Mouse (Mus musculus) adrenal gland (tissue): ENCODE results near the gene Sulf2.
"Not testable (repeated sequence)": the region's sequence is repeated elsewhere in the genome, so short reads cannot be mapped to it uniquely, and the experiment has no call there.

Source experiments
- intact Hi-C: fragments of 180-260 bp; cut with DNase I; formaldehyde crosslinking; loops from one replicate; pipeline ENCODE4 v1.15.1; 2025
- long read RNA-seq, 2 experiments: library from polyadenylated mRNA; unstranded; transcript quantifications; one replicate each; pipeline ENCODE4 v2.0.0; 2020; ENCODE audit warnings: borderline replicate concordance in 1 of 2; ENCODE audit not compliant: insufficient replicate concordance in 1 of 2

Gene Sulf2
- long read RNA-seq, experiment 1, full-length matches to known transcripts: 3 of 21 reads
- long read RNA-seq, experiment 1, partial matches to known transcripts: 3 of 21 reads
- long read RNA-seq, experiment 1, other reads (novel, unspliced or antisense): 15 of 21 reads
- long read RNA-seq, experiment 2, full-length matches to known transcripts: 2 of 19 reads
- long read RNA-seq, experiment 2, partial matches to known transcripts: 7 of 19 reads
- long read RNA-seq, experiment 2, other reads (novel, unspliced or antisense): 10 of 19 reads

DNA sequence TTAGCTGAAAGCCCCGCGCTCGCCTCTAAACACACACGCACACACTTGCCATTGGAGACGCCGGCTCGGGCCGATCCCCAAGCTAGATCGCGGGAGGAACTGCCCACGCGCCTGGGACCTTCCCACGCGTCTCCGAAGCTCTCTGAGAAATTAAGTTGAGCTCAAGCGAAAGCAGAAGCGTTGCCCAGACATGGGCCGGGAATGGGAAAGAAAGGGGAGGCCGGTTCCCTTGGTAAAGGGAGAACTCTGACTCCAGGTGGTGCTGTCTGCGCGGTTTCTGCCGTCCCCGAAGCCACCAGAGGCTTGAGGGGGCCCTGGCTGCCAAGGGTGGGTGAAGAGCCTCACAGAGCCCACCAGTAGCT, at the start of gene Sulf2:
Gene Sulf2, minus strand, starts transcription at position 210 of the 362 bp plus-strand sequence.
- intact Hi-C loops: loop anchor here (5.0 kb wide), 2 partner anchors 152 to 287 kb away; no protein-coding TSS in a partner anchor

GRCm38 (mm10) chr2:166204174-166204573, 48.7 kb upstream of the Sulf2 start:
- intact Hi-C loops: no loop called here

- intact Hi-C loops: no loop called here
Observed at GRCm38 (mm10) chr2:166203647-166204046, 48.2 kb upstream of the Sulf2 start.

DNA sequence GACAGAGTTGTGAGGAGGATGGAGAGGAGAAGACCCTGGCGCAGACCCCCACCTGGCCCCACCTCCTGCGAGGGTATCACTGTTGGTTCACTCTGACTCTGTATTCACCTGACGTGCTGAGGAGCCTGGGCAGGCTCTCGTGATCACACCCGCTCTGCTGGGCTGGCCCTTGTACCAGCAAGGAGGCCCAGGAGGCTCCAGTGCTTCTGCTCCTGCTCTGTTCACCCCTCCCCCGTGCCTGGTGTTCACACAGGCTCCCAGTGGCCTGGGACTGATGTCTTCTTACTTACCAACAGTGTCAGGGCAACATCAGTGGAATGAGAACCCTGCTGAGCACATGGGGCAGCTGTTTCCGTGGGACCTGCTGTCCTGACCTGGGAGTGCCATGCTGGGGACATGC, 42.5 kb upstream of the Sulf2 start:
- intact Hi-C loops: no loop called here

- intact Hi-C loops: no loop called here
Observed at GRCm38 (mm10) chr2:166197064-166197463, 41.6 kb upstream of the Sulf2 start.

DNA sequence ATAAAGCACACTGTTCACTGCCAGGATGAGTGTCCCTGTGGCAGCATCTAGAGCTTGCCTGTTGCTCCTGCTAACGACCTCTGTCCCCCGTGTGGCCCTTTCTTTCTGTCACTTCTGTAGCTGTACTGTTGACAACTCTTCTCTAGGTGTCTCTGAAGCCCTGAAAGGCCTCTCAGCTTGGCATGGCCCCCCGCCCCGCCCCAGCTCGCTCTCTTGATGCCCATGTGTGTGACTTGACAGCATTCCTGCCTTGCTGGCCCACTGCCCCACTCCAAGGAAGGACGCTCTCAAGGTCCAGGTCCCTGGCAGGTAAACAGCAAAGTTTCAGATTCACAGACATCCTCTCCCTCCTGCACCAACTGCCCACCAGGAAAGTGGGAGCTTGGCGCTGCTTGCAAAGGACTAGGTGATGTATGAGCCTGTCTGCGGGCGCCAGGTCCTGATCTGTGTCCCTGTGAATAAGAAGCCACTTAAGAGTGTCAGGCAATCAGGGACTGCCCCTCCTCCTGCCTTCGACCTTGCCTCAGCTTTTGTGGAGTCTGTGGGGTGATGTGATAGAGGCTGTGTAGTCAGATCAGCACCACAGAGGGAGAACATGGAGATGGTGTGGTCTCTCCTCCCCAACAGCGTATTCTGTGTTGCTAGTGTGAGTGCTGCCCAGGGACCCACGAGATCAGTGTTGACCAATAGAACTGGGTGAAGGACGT, 40.8 kb upstream of the Sulf2 start:
- intact Hi-C loops: no loop called here

GRCm38 (mm10) chr2:166195041-166195440, 39.6 kb upstream of the Sulf2 start:
- intact Hi-C loops: no loop called here

DNA sequence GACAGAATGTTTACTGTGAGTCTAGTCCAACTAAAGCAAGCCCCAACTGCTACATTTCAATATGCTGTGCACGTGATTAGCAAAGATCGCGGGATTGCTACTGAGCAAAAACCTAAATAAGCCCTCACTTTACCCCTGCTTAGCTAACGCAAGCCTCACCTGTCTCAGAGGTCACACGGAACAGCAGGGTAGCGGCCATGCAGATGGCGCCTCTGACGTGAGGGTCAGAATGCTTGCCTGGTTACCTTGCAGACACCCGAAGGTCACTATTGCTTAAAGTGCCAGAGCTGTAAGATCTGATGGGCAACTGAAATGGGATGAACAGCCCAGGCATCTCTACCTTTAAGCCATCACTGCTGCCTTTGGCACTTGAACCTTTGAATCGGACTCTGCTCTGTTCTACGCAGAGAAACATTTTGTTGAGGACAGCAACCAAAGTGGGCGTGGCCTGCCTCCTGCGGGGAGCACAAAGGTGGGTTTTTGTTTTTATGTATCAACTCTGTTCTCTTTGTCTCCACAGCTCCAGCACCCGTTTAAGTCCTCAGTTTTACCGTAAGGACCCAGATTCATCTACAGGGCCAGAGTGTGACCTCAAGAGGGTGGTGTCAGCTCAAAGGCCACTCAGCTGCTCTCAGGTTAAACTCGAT, 38.8 kb upstream of the Sulf2 start:
- intact Hi-C loops: no loop called here

GRCm38 (mm10) chr2:166193509-166193908, 38.0 kb upstream of the Sulf2 start:
- intact Hi-C loops: no loop called here

DNA sequence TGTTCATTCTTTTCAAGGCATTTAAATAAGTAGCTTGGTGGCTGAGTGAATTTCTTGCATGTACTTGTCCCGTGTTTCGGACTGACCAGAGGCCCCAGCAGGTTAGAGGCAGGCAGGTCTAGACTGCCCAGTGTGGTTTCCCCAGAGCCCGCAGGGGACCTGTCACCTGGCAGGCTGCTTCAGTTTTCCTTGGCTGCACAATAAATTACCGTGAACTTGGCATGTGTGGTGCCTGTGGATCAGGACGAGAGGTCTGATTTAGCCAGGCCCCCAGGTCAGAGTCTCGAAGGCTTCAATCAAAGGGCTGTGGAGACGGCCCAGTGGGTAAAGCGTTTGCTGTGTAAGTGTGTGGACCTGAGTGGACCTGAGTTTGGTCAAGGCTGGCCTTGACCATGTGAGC, 35.4 kb upstream of the Sulf2 start:
- intact Hi-C loops: no loop called here

DNA sequence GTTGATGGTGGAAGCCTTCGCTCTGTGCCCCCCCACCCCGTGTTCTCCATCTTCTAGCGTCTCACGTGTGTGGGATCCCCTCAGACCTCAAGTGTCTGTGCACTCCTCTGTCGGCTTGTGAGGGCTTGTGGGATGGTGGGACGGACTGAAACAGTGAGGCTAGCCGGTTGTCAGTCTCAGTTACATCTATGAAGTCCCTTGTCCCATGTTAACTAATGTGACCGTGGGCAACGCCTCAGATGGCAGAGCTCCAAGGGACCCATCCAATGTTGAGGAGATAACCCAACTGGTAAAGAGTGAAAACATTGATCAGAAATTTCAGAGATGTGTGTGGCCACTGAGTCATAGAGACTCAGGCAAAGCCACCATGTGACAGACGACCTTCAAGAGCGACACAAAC, 33.7 kb upstream of the Sulf2 start:
- intact Hi-C loops: no loop called here

DNA sequence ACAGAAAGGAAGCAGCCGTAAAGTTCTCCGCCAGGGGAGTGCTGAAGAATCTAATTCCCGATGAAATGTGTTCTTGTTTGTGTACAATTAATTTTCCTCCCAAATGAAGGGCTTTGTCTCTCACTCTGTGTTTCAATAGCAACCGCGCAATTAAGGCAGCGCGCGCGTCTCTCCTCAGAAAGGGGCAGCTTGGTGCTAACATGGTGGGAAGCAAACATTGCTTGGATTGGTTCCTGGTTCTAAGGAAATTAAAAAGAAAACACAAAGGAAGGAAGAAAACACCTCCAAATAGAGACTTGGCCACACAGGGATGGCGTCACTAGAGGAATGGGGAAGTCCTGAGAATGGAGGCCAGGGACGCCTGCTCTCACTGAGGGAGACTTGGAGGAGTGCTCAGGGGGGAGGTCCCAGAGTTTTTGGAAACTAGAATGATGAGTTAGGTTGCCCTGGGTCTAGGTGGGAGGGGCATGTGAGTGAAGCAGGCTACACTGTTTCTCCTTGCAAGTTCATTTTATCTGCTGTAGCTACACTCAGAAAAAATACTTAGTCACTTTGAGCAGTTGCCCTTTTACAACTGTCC, 32.5 kb upstream of the Sulf2 start:
- intact Hi-C loops: not testable (repeated sequence)

DNA sequence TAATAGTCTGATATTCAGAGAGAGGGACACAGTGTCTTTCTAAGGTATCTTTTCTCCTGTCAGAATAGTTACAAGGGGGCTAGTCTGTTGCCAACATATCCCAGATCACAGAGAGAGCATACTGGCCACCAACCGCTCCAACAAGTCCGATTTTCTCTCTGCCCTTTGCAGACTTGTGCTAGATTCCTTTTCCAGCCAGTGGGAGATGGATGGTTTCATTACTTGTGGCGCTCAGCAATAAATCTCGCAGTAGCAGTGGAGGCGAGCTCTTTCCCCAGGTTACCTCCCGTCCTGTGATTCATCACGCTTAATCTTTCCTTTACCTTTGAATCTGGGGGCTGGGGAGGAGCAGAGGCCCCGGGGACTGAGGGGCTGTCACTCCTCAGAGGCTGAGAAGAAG, 31.9 kb upstream of the Sulf2 start:
- intact Hi-C loops: not testable (repeated sequence)

DNA sequence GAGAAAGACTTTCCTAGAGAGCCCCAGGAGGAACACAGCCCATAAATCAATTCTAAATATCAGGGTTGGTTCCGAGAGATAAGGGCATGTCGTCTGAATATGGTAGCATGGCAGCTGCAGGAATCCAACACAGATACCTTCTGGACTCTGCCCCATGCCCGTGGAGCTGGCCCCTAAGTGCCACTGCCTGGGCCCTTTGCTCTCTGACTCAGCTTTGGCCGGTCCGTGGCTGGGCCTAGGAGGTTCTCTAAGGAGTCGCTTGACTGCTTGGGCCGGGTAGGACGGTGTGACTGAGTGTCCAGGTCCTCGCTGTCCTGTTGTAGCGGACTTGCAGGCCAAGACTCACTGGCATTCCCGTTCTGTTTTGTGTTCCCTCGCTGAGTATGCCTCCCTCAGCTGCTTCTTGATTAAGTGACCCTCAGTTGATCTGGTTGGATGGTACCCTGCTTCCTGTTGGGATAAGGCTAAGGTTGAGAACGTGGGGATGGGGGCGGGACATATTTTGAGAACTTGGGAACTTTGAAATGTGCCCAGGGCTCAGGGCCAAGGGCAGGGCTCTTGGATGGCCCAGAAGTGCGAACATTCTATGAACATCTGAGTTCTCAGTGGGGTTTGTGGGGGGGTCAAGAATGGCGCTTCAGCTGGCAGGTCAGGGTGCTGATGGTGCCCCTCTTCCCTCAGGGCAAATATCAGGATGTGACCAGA, 30.9 kb upstream of the Sulf2 start:
- intact Hi-C loops: no loop called here

DNA sequence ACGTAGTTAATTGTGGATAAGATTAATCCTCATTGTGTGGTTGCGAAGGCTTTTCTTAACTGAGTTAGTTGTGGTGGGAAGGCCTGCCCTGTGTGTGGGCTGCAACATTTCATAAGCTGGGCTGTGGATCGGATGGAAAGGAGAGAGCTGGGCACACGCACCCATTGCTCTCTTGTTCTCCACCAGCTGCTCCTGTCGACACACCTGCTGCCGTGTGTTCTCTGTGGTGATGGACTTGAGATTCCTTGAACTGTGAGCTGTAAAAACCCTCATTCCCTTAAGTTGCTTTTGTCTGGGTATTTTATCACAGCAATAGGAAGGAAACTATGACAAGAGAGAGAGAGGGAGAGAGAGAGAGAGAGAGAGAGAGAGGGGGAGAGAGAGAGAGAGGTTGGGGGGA, 30.3 kb upstream of the Sulf2 start:
- intact Hi-C loops: no loop called here

- intact Hi-C loops: no loop called here
Observed at GRCm38 (mm10) chr2:166184417-166184816, 29.0 kb upstream of the Sulf2 start.

DNA sequence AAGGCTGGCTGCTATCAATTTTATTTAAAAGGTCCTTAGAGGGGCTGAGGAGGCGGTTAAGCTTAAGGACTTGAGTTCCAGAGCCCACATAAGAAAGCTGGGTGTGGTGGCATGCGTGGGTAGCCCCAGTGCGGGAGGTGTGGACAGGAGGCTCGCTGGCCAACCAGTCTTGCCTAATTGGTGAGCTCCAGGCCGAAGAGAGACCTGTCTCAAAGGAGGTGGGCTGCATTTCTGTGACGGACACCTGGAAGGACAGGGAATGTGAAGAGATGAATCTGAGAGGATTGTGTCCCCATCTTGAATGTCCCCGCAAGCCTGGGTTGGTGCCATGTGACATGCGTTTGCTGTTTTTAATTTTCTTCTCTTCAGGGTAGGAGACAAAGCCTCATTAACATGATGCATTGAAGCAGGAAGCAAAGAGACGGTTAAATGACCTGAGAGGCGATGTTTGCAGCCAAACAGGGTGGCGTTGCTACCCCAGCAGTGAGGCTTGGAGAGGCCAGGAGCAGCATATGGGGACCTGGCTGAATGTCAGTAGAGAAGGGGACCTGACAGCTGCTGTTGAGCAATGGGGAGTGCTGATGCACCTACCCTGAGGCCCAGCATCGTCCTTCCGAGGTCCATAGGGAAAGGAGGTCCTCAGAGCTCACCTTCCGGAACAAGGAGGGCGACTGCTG, 26.7 kb upstream of the Sulf2 start:
- intact Hi-C loops: no loop called here

DNA sequence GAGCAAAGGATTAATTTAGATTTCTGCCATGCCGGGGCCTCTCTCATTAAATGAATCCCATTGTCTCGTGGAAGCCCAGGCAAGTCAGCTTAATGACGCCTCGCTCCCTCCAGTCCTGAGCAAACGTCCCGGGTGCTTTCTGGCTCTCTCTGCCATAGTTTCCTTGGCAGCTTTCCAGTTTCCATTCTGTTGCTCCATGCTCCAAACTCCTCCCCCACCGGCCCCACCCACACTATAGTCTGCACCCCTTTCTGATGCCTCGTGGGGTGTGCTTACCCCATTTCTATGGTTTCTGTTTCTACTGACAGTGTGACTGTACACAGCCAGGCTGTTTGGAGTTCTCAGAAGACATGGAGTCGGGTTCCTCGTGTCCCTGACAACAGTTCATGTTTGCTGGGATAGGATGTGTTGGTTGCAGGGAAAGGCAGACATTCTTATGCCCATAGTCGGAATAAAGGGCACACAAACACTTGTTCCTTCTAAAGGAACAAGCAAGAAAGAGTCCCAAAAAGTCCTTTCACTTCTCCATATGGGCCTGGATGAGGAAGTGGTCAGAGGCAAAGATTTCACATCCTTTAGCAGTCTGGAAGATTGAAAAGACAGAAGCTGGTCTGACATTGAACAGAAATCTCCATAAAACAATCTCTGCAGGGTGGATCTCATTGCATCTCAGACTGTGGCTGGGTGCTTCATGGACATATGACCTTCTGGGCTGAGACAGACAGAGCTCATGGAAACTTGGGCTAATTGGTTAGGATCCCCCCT, 25.5 kb upstream of the Sulf2 start:
- intact Hi-C loops: no loop called here

- intact Hi-C loops: no loop called here
Observed at GRCm38 (mm10) chr2:166180136-166180649, 24.7 kb upstream of the Sulf2 start.
